Mouse (Mus musculus): ENCODE data around the gene Adam8.

Gene Adam8

GRCm38 (mm10) chr7:139992406-139992805 lies at the start of gene Adam8:
TSS of gene Adam8 (minus strand) at chr7:139992562.
- peak; percentile 44 for DNase-seq (ENCODE audit: low read depth)

- no peak for DNase-seq (ENCODE audit: low read depth)
These were observed 44.8 kb upstream of the Adam8 start for GRCm38 (mm10) chr7:140037171-140037555.

DNA sequence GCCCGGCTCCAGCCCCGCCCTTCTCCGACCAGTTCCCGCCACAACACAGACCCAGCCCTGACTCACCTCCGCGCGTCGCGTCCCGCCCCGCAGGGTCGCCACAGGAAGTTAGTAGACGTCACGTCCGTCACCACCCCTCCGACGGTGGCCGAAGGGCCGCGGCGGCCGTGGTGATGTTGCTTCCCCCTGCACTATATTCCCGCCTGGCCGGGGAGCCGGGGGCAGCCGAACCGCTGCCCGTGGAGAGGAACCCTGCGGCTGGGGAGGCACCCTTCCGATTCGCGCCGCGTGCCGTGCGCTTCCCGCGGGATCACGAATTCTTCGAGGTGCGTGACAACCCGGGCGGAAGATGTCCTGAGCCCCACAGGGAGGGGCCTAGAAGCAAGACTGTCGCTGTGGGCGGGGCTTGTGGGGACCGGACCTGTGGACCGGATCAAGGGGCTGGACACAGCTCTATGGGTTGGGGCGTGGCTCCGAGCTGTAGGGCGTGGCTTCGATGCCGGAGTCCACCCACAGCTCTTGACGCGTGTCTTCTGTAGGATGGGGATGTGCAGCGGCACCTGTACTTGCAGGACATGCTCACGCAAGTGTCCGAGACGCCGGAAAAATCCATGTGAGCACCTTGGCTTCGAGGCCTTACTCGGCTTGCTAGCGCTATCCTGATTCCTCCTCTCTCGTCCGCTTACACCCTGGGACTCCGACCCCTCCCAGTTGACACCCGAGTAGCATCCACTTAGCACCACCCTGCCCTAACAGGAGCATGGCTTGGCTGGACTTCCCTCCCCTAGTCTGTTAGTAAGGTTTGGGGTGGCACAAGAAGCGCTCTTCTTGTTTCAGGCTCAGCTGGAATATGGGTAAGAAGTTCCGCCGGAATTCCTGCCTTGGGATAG lies 44.2 kb upstream of the Adam8 start, which contains the start of the genes Zfp511 and Tubgcp2:
Zfp511 (plus strand) TSS at position 111 of the 890 bp plus-strand sequence.
Tubgcp2 (minus strand) TSS at position 389 of the 890 bp plus-strand sequence.
- DNase-seq (ENCODE audit: low read depth) = peak; percentile 84

- no peak for DNase-seq (ENCODE audit: low read depth)
These were observed 43.1 kb upstream of the Adam8 start for GRCm38 (mm10) chr7:140035456-140035855.

DNA sequence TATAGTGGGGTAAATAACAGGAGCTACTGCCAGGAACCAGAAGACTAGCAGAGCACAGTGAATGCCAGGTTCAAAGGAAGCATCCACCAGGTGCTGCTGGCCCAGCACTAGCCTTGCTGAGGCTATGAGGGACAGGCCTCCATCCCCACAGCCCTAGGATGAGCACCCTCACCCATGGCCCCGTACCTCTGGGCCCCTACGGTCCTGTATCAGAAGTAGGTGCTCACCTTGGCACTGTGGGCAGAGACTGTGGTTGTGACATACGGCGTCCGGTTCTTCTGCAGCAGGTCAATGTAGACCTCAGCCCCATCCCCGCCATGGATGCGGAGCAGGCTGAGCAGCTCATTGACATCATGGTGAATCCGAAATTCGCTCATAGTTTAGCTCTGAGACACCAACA lies 41.0 kb upstream of the Adam8 start:
- DNase-seq (ENCODE audit: low read depth) = no peak

DNA sequence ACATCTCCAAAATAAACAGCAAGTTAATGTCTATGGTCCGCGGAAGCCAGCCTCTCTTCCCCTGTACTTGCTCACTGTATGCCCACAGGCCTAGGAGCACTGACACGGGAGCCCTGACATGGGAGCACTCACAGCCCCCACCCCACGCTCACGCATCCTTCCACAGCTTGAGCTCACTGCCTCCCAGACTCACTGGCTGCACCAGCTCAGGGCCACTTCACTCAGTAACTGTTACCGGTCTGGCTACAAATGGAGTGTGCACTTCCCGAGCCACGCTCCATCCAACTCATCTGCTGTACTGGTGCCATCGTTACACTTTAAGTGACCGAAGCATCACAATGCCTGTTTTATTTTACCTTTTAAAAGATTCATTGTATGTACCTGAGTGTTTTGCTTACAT lies 40.0 kb upstream of the Adam8 start:
- DNase-seq (ENCODE audit: low read depth) = no peak

- no peak for DNase-seq (ENCODE audit: low read depth)
These were observed 39.4 kb upstream of the Adam8 start for GRCm38 (mm10) chr7:140031771-140032170.

DNA sequence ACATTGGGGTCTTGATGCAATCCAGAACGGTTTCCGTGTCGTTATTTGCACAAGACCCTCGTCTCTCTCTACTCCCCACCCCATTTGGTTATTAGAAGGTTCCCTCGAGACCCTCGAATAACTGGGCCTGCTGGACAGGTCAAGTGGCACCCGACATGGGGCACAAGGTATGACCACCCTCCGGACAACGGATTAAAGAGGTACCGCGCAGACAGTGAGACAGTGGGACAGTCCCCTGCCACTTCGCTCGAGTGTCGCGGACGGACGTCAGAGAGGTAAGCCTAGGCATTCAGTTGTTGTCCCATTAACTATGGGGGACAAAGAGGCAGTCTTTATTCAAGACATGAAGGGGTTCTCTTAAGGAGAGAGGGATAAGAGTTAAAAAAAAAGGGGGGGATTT lies 19.0 kb upstream of the Adam8 start:
- DNase-seq (ENCODE audit: low read depth) = no peak

DNA sequence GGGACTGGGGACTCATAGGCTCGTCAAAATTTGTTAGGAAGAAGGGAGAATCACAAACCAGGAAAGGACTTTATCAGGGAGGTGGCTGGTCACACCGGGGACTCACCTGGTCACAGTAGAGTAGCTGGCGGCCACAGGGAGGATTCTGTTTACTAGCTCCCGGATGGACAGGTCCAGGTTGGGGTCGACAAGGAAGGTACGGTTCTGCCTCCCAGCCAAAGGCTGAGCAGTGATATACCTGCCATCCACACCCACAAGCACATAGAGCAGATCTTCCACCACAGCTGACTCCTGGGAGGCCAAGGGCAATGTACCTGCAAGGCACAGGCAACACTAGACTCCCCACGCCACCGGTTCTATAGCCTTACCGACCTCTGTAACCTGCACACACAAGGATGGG lies 15.4 kb upstream of the Adam8 start:
- no peak for DNase-seq (ENCODE audit: low read depth)

- DNase-seq (ENCODE audit: low read depth) = no peak
These were observed 14.7 kb upstream of the Adam8 start for GRCm38 (mm10) chr7:140006861-140007611.

- DNase-seq (ENCODE audit: low read depth) = no peak
These were observed 12.3 kb upstream of the Adam8 start for GRCm38 (mm10) chr7:140004666-140005065.

DNA sequence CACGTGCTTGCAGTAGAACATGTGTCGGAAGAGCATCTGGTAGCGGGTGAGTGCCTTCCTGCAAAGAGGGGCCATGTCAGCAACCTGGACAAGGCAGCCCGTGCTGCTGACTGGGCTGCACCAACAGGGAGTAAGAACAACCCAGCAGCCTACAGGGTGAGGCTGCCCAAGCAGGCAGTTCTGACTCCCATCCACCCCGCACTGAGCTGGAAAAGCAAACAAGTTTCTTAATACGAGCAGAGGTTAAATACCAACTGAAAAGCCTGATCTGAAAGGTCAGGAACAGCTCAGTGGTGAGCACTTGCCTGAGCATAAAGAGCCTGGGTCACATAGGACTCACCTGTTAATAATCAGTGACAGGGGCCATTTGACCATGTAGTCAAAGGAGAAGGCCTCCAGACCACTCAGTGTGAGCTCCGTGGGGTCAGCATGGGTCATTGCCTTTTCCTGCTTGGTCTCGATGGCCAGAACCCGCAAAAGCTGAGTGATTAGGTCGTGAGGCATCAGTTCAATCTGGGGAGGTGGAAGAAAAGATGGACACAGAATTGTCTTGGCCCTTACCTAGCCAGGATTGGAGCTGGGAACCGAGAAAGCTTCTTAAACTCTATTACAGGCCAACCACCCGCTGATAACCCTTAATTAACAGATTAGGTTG lies 8.9 kb upstream of the Adam8 start:
- no peak for DNase-seq (ENCODE audit: low read depth)

GRCm38 (mm10) chr7:139998691-139999350 lies 6.5 kb upstream of the Adam8 start:
- no peak for DNase-seq (ENCODE audit: low read depth)

DNA sequence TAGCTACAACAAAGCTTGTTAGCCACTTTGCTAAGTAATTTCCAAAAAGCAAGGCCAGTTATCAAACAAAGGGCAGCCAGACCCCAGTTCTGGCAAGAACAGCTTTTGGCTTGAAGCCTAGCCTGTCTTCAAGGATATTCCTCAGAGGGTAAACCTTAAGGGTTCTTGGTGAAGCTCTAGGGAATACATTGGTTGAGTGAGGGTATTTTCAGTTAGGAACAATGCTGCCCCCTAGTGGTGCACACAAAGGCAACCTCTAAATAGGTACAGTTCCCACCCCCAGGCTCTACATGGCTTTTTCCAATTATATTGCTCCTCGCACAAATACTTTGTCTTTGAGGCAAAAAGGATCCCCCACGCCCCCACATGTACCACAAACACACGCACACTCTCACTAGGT lies 2.3 kb upstream of the Adam8 start:
- DNase-seq (ENCODE audit: low read depth) = peak; percentile 56

GRCm38 (mm10) chr7:139994202-139994601 lies 1.8 kb upstream of the Adam8 start:
- no peak for DNase-seq (ENCODE audit: low read depth)

DNA sequence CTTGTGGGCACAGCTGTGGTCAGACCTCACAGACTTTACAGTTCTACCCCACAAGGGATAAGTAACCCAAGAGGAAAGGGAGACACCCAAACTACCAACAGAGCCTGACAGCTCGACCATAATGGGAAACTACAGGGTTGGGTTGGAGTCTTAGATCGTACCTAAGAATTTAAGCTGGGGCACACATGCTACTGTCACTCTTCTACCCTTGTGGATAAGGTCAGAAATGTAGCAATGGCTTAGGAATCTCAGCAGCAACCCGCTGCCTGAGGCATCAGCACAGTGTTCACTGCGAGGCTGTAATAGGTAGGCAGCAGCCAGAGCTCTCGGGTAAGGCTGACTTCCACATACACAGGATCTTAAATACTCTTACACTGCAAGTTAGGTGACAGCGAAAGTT lies 1.2 kb upstream of the Adam8 start:
- no peak for DNase-seq (ENCODE audit: low read depth)

DNA sequence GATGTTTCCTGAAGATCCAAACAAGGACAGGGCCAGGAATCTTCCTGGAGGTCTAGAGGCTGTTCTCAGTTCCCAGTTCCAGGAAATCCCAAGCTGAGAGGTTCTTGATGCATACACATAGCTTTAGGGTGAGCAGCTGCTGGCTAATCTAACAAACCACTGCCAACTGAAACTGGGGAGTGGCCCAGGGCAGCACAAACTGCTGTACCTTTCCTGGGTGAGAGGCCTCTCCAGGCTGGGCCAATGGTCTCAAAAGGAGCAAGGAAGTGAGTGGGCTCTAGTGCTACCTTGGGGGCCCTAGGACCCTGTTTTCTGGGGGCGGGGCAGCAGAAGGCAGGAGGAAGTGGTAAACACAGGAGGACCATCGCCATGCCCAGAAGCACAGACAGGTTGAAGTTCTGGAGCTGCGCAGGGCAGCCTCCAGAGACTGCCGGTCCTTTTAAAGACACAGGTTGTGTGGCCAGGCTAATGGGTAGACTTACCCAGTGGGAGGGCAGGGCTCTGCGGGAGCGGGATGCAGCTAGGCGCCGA lies 1.4 kb downstream of the Adam8 start:
- no peak for DNase-seq (ENCODE audit: low read depth)

GRCm38 (mm10) chr7:139988272-139988671 lies 4.1 kb downstream of the Adam8 start:
- no peak for DNase-seq (ENCODE audit: low read depth)

DNA sequence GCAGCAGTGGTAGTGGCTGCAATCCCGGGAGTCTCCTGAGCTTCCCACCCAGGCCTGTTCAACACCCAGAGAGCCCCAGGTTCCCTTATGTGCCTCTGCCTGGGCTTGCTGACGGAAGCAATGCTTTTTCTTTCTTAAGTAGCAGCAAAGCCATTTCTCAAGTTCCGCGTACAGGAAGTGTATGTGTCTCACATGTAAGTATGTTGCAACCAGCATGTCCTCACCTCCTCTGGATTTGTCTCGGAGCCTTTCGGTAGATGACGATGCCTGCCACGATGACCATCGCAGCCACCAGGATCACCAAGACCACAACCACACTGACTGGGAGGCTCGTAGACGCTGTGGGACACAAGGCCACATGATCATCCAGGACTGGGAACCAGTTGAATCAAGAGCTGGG lies 7.9 kb downstream of the Adam8 start:
- DNase-seq (ENCODE audit: low read depth) = no peak

GRCm38 (mm10) chr7:139982058-139982457 lies 10.3 kb downstream of the Adam8 start:
- DNase-seq (ENCODE audit: low read depth) = no peak

DNA sequence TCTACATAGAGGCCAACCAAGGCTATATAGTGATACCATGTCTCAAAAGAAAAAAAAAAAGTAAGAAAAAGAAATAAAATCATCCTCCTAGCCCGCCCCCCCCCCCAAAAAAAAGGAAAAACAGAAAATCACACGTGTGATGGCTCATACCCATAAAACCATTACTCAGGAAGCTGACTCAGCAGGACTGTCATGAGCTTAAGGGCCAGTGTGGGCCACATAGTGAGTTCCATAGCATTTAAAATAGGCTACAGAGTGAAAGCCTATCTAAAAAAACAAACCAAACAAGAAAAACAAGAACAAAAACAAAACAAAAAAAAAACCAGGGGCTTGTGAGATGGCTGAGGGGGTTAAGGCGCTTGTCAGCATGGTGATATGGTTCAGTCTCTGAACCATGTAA lies 11.6 kb downstream of the Adam8 start:
- no peak for DNase-seq (ENCODE audit: low read depth)
